Mouse (Mus musculus): ENCODE measurements around the gene Hoxd13.

The Hoxd13 gene

DNA sequence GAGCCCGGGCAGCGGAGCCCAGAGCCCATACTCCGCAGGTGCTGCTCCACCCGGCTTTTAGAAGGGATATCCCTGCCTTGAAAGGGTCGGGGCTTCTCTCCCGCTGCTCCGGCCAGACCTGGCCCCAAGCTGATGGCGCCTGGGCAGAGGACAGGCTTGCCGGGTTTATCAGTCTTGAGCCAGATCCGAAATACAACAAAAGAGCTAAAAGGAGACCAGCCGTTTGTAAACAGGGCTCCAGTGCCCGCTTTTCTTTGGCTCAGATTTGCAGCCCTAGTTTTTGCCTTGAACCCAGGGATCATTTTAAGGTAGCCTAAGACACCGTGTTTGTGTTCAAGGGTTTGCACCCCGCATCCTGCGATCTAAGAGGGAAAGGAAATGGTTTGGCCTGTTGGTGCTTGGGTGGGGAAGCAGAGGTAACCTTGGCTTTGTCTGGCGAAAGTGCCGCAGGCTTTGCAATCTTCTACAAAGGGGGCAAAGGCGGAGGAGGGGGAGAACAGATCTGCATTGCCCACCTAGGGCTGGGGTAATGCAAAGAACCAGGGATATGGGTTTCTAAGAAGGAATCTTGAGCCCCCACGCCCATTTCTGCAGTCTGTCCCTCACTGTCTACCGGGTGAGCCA is 24.8 kb downstream of the Hoxd13 start:
- TF ChIP-seq GATA4 (IDR thresholded peaks at IDR 0.05; ENCODE audit: insufficient replicate concordance, low read length): no peak

DNA sequence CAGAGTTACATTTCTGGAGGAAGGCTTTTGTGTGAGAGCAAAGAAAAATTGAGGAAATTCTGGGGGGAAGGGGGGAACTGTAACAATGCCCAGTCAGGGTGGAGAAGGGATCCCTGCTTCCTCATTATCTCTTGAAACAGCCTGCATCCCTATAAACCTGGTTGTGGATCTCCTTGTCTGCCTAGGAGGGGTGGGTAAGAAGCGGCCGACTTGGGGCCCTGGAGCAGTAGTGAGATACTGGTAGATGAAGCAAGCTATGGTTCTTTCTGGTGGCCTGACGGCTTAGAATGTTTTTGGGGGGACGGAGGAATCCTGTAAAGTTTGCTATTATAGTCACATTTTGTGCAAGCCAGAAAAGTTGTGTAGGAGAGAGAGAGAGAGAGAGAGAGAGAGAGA is 25.3 kb downstream of the Hoxd13 start:
- no peak for TF ChIP-seq GATA4 (IDR thresholded peaks at IDR 0.05; ENCODE audit: insufficient replicate concordance, low read length)

DNA sequence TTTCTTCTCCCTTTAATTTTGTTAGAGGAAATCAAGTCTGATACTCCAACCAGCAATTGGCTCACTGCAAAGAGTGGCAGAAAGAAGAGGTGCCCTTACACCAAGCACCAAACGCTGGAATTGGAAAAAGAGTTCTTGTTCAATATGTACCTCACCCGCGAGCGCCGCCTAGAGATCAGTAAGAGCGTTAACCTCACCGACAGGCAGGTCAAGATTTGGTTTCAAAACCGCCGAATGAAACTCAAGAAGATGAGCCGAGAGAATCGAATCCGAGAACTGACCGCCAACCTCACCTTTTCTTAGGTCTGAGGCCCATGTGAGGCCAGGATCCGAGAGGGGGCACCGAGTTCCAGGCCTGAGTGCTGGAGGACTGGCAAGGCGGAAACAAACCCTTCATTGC is 26.0 kb downstream of the Hoxd13 start:
- TF ChIP-seq GATA4 (IDR thresholded peaks at IDR 0.05; ENCODE audit: insufficient replicate concordance, low read length): no peak

DNA sequence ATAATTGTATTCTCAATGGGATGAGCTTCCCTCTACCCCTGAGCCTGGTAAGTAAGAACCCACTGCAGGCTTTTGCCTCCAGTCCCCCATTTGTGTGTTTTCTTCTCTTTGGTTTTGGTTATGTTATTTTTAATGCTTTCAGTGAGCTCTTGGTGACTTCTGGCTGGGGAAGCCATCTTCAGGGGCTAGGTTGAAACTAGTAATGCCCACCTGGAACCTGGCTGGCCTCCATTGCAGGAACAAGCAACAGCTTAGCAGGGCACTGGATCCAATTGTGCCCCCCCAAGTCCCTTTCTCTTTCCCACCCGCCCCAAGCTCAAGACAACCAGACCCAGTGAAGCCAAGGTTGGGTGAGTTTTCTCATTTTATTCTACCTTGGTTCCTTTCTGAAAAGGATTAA is 27.3 kb downstream of the Hoxd13 start:
- no peak for TF ChIP-seq GATA4 (IDR thresholded peaks at IDR 0.05; ENCODE audit: insufficient replicate concordance, low read length)

DNA sequence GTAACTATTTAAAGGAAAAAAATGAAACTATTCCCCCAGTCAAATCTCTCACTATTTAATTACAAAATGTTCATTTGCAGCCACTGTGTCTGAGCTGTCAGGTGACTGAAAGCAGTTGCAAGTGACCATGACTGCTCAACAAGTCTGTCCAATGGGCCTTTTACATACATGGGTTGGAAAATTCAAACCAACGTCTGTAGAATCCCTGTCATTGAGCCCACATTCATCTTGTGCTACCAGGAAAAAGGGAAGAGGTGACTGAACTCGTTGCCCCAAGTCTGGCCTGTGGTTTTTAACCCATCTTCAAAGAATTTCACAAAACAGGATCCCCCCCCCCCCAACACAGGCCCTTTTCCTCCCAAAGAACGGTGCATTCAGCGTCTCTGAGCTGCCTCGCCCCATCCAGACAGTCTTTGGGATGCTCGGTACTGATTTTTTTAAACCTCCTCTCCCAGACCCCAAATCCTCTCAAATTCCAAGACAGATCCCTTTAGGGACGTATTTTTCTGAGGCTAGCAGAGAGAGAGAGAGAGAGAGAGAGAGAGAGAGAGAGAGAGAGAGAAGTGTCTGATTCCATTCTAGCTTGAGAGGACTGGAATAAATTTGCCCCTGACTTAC is 27.8 kb downstream of the Hoxd13 start:
- no peak for TF ChIP-seq GATA4 (IDR thresholded peaks at IDR 0.05; ENCODE audit: insufficient replicate concordance, low read length)

DNA sequence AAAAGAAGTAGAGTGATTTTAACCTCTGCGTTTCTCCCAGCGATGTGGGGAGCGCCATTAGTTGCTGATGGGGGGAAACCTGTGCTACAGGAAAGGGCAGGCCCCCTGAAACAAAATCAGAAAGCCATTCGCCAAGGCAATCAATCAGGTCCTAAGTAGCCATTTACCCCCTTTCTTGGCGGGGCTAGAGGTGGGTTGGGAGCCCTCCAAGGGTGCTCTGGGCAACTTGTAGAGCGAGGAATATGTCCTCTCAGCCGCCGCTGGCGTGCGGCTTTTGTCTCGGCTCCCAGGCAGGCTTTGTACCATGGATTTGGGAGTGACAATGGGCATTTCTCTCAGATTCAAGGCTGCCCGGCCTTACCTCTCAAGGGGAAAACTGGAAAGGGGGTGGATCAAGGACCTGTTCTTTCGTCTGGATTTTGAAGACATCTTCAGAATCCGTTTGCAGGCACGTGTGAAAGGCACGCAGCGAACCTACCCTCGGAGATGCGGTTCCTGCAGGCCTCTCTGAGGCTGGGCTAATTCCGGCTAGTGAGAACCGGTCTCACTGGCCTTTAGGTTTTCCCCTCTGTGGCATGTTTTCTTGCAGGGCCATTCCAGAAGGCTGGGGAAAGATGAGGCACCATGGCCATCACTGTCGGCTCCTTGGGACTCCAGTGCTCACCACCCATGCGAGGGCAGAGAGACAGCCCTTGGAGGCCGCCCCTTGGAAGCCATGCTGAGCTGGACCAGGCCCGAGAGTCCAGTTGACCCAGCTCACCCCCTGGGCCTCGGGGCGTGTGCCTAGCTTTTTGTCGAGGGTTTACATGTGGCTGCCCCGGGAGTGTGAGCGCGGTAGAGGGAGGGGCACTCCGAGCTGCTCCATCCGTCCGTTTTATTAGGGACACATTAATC is 28.6 kb downstream of the Hoxd13 start:
- no peak for TF ChIP-seq GATA4 (IDR thresholded peaks at IDR 0.05; ENCODE audit: insufficient replicate concordance, low read length)

DNA sequence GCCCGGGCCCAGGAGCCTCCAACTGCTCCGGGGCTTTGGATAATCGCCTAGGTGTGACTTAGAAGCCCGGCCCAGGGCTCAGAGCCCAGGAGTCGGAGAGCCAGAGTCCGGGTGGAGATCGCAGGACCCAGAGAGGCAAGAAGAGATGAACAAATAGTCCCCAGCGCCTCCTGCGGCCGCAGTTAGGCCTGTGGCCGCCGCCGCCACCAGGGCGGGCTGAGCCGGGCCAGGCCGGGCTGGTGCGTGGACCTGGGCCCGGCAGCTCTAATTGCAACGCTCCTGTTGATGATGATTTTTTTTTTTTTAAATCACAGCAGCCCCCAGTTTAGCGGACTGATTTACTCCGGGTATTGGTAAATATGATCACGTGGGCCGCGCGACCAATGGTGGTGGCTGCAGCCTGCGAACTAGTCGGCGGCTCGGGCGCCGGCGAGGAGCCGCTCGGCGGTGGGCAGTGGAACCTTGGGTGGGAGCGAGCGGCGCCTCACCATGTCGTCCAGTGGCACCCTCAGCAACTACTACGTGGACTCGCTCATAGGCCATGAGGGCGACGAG is 29.5 kb downstream of the Hoxd13 start, which contains the start of gene Hoxd9:
Gene Hoxd9, plus strand, starts transcription at position 161 of the 555 bp plus-strand sequence.
- no peak for TF ChIP-seq GATA4 (IDR thresholded peaks at IDR 0.05; ENCODE audit: insufficient replicate concordance, low read length)

DNA sequence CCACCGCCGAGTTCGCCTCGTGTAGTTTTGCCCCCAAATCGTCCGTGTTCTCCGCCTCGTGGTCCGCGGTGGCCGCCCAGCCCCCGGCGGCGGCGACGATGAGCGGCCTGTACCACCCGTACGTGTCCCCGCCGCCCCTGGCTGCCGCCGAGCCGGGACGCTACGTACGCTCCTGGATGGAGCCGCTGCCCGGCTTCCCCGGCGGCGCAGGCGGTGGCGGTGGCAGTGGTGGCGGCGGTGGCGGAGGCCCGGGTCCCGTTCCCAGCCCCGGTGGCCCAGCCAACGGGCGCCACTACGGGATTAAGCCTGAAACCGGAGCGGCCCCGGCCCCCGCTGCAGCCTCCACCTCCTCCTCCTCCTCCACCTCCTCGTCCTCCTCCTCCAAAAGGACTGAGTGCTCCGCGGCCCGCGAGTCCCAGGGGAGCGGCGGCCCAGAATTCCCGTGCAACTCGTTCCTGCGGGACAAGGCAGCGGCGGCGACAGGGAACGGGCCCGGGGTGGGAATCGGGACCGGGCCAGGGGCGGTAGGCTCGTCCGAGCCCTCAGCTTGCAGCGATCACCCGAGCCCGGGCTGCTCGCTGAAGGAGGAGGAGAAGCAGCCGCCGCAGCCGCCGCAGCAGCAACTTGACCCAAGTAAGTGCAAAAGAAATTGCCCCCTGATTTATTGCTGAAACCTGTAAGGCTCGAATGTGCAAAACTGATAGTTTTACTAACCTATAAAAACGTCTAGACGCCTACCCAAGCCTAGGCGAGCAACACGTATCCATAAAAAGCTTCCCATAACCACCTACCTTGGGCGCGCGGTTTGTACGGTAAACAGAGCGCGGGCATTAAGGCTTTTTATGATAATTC is 30.3 kb downstream of the Hoxd13 start:
- no peak for TF ChIP-seq GATA4 (IDR thresholded peaks at IDR 0.05; ENCODE audit: insufficient replicate concordance, low read length)

DNA sequence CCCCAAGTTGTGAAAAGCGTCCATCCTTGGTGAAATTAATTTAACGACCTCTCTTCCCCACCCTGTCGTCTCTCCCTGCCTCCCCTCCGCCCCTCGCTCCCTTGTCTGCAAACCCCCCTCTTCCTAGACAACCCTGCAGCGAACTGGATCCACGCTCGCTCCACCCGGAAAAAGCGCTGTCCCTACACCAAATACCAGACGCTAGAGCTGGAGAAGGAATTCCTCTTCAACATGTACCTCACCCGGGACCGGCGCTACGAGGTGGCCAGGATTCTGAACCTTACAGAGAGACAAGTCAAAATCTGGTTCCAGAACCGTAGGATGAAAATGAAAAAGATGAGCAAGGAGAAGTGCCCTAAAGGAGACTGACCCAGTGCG is 30.9 kb downstream of the Hoxd13 start:
- no peak for TF ChIP-seq GATA4 (IDR thresholded peaks at IDR 0.05; ENCODE audit: insufficient replicate concordance, low read length)

DNA sequence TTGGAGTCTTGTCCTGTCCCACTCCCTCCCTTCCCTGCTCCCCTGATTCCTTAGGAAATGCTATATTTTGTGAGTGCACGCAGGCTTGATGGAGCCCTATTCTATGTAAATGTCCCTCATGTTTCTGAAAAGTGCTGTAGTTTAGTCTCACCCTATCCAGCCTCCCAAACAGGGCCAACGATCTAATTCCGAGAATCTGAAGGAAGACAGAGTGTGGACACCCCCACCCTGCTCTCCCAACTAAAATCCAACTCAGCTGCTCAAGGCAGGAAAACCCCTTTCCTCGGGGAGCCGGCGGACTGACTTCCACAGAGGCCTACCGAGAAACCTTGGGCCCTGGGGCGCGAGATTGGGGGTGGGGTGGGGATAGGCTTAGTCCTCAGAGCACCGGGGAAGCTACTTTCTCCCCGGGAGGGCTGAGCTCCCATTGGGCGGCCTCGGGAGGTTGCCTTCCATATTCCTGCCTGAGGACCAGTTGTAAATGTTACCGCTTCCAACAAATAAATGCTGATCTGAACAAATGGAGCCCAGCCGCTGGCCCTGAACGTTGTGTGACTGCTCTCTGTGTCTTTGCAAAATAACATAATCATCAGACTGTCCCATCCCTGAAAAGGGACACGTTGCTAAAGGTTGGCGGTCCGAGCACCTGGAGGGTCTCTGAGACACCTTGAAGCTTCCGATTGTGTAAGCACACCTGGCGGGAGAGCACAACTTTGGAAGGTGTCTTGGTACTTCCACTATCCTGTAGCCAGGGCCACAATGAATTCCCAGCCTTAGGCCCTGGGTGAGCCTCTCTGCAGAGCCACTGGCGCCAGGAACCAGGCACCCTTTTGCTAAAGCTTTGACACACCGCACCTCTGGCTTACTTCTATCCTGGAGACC is 31.8 kb downstream of the Hoxd13 start:
- no peak for TF ChIP-seq GATA4 (IDR thresholded peaks at IDR 0.05; ENCODE audit: insufficient replicate concordance, low read length)

DNA sequence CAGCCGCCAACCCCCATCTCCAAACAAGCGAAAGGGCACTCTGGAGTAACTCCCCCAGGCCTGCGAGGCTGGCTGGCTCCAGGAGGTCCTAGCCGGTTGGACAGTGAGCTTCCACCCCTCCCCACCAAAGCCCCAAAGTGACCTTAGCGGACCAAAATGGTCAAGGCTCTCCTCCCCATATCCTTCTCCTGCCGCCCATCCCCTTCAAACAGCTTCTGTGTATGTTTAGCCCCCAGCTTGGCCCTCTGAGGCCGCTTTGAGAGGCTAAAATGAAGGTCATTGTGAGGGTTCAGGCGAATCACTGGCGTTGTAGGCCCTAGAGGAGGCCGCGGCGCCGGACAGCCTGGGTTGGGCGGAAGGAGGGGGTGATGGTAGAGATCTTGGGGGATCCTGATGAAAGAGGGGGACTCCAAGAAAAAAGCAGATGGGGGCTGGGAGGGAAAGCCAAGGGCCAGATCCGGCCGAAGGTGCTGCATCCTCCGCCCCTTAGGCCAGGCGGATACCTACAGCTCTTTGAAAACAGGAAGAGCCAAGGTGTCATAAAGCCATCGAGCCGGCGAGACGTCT is 32.5 kb downstream of the Hoxd13 start:
- no peak for TF ChIP-seq GATA4 (IDR thresholded peaks at IDR 0.05; ENCODE audit: insufficient replicate concordance, low read length)

DNA sequence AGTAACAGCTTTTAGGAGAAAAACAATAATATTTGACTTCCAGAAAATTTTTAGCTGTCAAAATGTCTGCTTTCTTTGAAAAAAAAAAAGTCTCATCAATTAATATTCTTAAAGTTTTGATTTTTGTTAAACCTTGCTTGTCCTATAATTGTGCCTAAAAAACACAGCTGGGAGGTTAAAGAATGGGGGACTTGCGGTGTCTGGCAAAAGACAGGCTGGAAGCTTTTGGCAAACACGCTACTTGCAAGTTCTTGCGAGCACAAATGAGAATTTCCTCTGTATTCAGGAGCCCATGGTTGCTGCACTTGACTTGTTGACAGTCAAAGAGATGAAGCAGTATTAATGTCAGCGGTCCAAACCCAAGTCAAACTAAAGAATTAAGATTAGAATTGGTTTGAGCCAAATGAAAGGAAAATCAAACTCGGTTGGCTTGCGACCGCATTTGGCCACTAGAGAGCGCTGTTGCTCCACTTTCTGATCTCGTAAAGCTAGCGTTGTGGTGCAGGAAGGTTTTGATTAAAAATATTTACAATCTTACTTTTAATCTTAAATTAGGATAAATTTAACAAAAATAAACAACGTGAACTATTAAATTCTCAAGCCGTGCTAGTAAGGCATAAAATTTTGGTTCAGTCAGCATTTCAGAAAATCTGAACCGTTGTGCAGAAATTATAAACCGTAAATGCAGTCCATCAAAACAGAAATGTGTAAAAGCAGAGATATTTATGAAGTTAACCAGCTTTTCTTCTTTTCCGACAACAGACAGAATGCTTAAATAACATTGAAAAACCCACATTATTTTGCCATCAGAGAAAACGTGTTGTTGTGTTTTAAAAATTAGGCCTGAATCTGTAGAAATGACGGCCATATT is 34.1 kb downstream of the Hoxd13 start:
- no peak for TF ChIP-seq GATA4 (IDR thresholded peaks at IDR 0.05; ENCODE audit: insufficient replicate concordance, low read length)

DNA sequence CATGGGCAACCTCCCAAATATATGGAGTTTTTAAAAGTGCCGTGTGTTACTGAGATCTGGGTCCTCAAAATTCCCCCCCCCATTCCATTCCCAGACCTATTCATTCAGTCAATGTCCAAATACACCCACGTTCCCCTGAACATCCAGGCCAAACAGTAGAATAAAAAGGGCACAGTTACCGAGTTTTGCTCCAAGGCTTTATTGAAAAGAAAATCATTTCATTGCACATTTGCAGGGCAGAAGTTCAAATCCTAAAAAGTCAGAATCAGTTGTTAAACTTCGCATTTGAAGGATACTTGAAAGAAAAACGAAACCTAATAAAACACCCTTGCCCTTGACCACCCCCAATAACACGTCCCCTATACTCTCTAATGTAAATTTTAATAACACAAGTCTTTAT is 34.7 kb downstream of the Hoxd13 start:
- no peak for TF ChIP-seq GATA4 (IDR thresholded peaks at IDR 0.05; ENCODE audit: insufficient replicate concordance, low read length)
